Mouse (Mus musculus) intestine, postnatal 0 days (tissue): ENCODE measurements around the gene App. TPM values are rescaled to one million over a fixed set of nuclear protein-coding genes. Genes with fewer than 3 reads are reported as not detected.

Source experiments
- ATAC-seq: fragments of 200-750 bp; cut with Nextera tagmentation; 2 replicates; pipeline ENCODE4 v1.8.0; 2017; ENCODE audit warnings: mild to moderate bottlenecking, moderate TSS enrichment, moderate library complexity
- H3K27ac ChIP-seq: fragments of 300-500 bp; sonication (generic); 2 replicates; pipeline ENCODE4 v1.5.1; 2014; ENCODE audit warnings: mild to moderate bottlenecking, low read depth, low read length, moderate library complexity
- H3K27me3 ChIP-seq: fragments of 300-500 bp; sonication (generic); replicated peaks from 2 replicates; pipeline ENCODE4 v1.6.1; 2014; ENCODE audit warnings: low read length, mixed read lengths; ENCODE audit not compliant: control insufficient read depth, insufficient read depth
- H3K36me3 ChIP-seq: fragments of 300-500 bp; sonication (generic); 2 replicates; pipeline ENCODE4 v1.6.1; 2014; ENCODE audit warnings: mild to moderate bottlenecking, moderate library complexity; ENCODE audit not compliant: control insufficient read depth, insufficient read depth
- H3K4me1 ChIP-seq: fragments of 300-500 bp; sonication (generic); replicated peaks from 2 replicates; pipeline ENCODE4 v1.6.1; 2014; ENCODE audit warnings: antibody characterized with exemption, low read length, mixed read lengths; ENCODE audit not compliant: control insufficient read depth, insufficient read depth
- H3K4me2 ChIP-seq: fragments of 300-500 bp; sonication (generic); replicated peaks from 2 replicates; pipeline ENCODE4 v1.6.1; 2014; ENCODE audit warnings: low read depth, mild to moderate bottlenecking, moderate library complexity
- H3K4me3 ChIP-seq: fragments of 300-500 bp; sonication (generic); 2 replicates; pipeline ENCODE4 v1.5.1; 2014; ENCODE audit warnings: low read depth, low read length
- H3K9ac ChIP-seq: fragments of 300-500 bp; sonication (generic); 2 replicates; pipeline ENCODE4 v1.6.1; 2014; ENCODE audit warnings: mild to moderate bottlenecking, low read depth, low read length
- H3K9me3 ChIP-seq: fragments of 300-500 bp; sonication (generic); 2 replicates; pipeline ENCODE4 v1.6.1; 2016; ENCODE audit warnings: mixed run types; ENCODE audit not compliant: control insufficient read depth
- CTCF ChIP-seq: sonication (generic); IDR thresholded peaks from 2 replicates; pipeline ENCODE4 v1.5.1; 2016; ENCODE audit warnings: low read depth, mild to moderate bottlenecking, control low read depth, antibody characterized with exemption, moderate library complexity
- WGBS: fragments of 180-500 bp; shearing (Covaris S2); extraction: QIAGEN DNeasy Blood & Tissue Kit; methylation state at CpG from one replicate; pipeline ENCODE4 v1.1.7; 2014; 5-methylcytosine and 5-hydroxymethylcytosine counted together
- polyA plus RNA-seq: library from polyadenylated mRNA; unstranded; fragments of >200 nt; fragmentation: Nextera tagmentation; extraction: Ambion mirVana; gene quantifications from 2 replicates; pipeline ENCODE4 v1.2.1, GENCODE M21; 2015

Gene App
- polyA plus RNA-seq, 1 experiment from 2014 or later = 191 TPM

DNA sequence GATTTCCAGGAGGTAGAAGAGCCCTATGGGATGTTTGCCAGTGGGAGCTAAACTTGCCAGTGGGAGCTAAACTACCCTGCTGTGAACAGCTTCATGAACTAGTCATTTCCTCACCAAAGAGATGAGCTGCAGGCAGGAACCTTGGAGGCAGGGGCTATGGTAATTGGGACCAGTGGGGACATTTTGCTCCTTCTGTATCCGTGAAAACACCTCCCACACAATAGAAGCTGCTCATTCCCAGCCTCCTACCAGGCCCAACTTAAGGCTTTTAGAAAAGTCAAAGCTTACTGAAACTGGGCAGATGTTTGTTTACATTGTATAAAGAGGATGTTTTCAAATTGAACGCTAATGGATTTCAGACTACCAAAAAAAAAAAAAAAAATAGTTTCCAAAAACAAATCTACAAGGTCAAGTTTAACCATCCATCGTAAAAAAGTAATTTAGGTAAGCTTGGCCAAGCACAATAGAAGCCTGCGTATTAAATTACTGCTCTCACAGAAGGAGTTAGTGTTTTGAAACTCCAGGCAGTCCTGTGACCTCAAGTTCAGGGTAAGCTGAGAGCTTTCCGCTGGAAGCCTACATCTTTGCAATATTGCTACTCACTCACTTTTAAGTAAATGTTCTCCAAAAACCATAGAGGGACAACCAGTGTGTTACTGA, 253.8 kb downstream of the App start:
- H3K9me3 ChIP-seq = no peaks in the 10 kb centered on the region
- no peak for TF ChIP-seq CTCF
- no peaks in the 10 kb centered on the region for H3K27me3 ChIP-seq
- 40% methylated on average over 5 of the region's 5 CpGs for WGBS
- no peaks in the 10 kb centered on the region for H3K4me1 ChIP-seq
- no peak overlapping the region for H3K27ac ChIP-seq
- no peaks in the 10 kb centered on the region for H3K36me3 ChIP-seq
- no peak overlapping the region for H3K4me2 ChIP-seq
- no peak for ATAC-seq
- no peak overlapping the region for H3K9ac ChIP-seq
- H3K4me3 ChIP-seq = no peak overlapping the region

- no peak overlapping the region for H3K4me3 ChIP-seq
- H3K9ac ChIP-seq = no peak overlapping the region
- no peak overlapping the region for H3K4me2 ChIP-seq
- H3K9me3 ChIP-seq = no peaks in the 10 kb centered on the region
- no peak overlapping the region for H3K27ac ChIP-seq
- no peak for TF ChIP-seq CTCF
- no peaks in the 10 kb centered on the region for H3K27me3 ChIP-seq
- WGBS = 78% methylated on average over 3 of the region's 3 CpGs
- ATAC-seq = no peak
- no peaks in the 10 kb centered on the region for H3K4me1 ChIP-seq
- no peaks in the 10 kb centered on the region for H3K36me3 ChIP-seq
Observed at GRCm38 (mm10) chr16:84919087-84919486, 254.5 kb downstream of the App start.

- 70% methylated on average over 3 of the region's 3 CpGs for WGBS
- Histone ChIP-seq H3K4me1 (no peaks in the 10 kb centered on the region), H3K9me3 (no peaks in the 10 kb centered on the region), H3K27ac (no peak overlapping the region), H3K27me3 (no peaks in the 10 kb centered on the region), H3K36me3 (no peaks in the 10 kb centered on the region), H3K9ac (no peak overlapping the region), H3K4me3 (no peak overlapping the region), H3K4me2 (no peak overlapping the region)
- TF ChIP-seq CTCF = no peak
- ATAC-seq = no peak
Observed at GRCm38 (mm10) chr16:84916772-84917171, 256.8 kb downstream of the App start.

- H3K4me1 ChIP-seq = no peaks in the 10 kb centered on the region
- no peak overlapping the region for H3K4me2 ChIP-seq
- no peak for TF ChIP-seq CTCF
- WGBS = 93% methylated on average over 8 of the region's 8 CpGs
- H3K4me3 ChIP-seq = no peak overlapping the region
- H3K27ac ChIP-seq = no peak overlapping the region
- no peak overlapping the region for H3K9ac ChIP-seq
- no peak for ATAC-seq
- H3K9me3 ChIP-seq = no peaks in the 10 kb centered on the region
- no peaks in the 10 kb centered on the region for H3K27me3 ChIP-seq
- no peaks in the 10 kb centered on the region for H3K36me3 ChIP-seq
Observed at GRCm38 (mm10) chr16:84911477-84912165, 261.9 kb downstream of the App start.

- no peaks in the 10 kb centered on the region for H3K9me3 ChIP-seq
- H3K27ac ChIP-seq = no peak overlapping the region
- no peak for TF ChIP-seq CTCF
- no peak overlapping the region for H3K9ac ChIP-seq
- H3K4me3 ChIP-seq = no peak overlapping the region
- H3K27me3 ChIP-seq = no peaks in the 10 kb centered on the region
- ATAC-seq = no peak
- 89% methylated on average over 4 of the region's 4 CpGs for WGBS
- no peak overlapping the region for H3K4me2 ChIP-seq
- H3K36me3 ChIP-seq = no peaks in the 10 kb centered on the region
- no peaks in the 10 kb centered on the region for H3K4me1 ChIP-seq
Observed at GRCm38 (mm10) chr16:84902995-84903394, 270.6 kb downstream of the App start.
